Mouse (Mus musculus) stomach, embryonic 16.5 days (tissue): Measurements from ENCODE around the gene Bmp10. TPM values are rescaled to one million over a fixed set of nuclear protein-coding genes. Genes with fewer than 3 reads are reported as not detected.

ENCODE experiments used
- ATAC-seq: fragments of 200-750 bp; cut with Nextera tagmentation; 2 replicates; pipeline ENCODE4 v1.8.0; 2017; ENCODE audit warnings: moderate number of reproducible peaks, moderate TSS enrichment; ENCODE audit not compliant: insufficient read depth, low FRiP score
- H3K27ac ChIP-seq: fragments of 300-500 bp; sonication (generic); 2 replicates; pipeline ENCODE4 v1.5.1; 2014; ENCODE audit warnings: low read length
- H3K27me3 ChIP-seq: fragments of 300-500 bp; sonication (generic); 2 replicates; pipeline ENCODE4 v1.6.1; 2014; ENCODE audit warnings: low read length, control low read depth, mixed read lengths; ENCODE audit not compliant: control insufficient read depth, insufficient read depth
- H3K36me3 ChIP-seq: fragments of 300-500 bp; sonication (generic); 2 replicates; pipeline ENCODE4 v1.6.1; 2014; ENCODE audit warnings: low read length; ENCODE audit not compliant: control insufficient read depth, insufficient read depth
- H3K4me1 ChIP-seq: fragments of 300-500 bp; sonication (generic); 2 replicates; pipeline ENCODE4 v1.6.1; 2014; ENCODE audit warnings: low read length, control low read depth, mixed read lengths; ENCODE audit not compliant: control insufficient read depth, insufficient read depth
- H3K4me2 ChIP-seq: fragments of 300-500 bp; sonication (generic); 2 replicates; pipeline ENCODE4 v1.6.1; 2014; ENCODE audit warnings: low read depth, low read length, mixed read lengths
- H3K4me3 ChIP-seq: fragments of 300-500 bp; sonication (generic); replicated peaks from 2 replicates; pipeline ENCODE4 v1.5.1; 2014; ENCODE audit warnings: mild to moderate bottlenecking, low read length
- H3K9ac ChIP-seq: fragments of 300-500 bp; sonication (generic); 2 replicates; pipeline ENCODE4 v1.6.1; 2014; ENCODE audit warnings: low read length
- H3K9me3 ChIP-seq: fragments of 300-500 bp; sonication (generic); replicated peaks from 2 replicates; pipeline ENCODE4 v1.6.1; 2016; ENCODE audit warnings: low read length, control low read depth; ENCODE audit not compliant: control insufficient read depth
- WGBS: fragments of 180-500 bp; shearing (Covaris S2); extraction: QIAGEN DNeasy Blood & Tissue Kit; methylation state at CpG from one replicate; pipeline ENCODE4 v1.1.7; 2014; 5-methylcytosine and 5-hydroxymethylcytosine counted together
- polyA plus RNA-seq: library from polyadenylated mRNA; unstranded; fragments of >200 nt; fragmentation: Nextera tagmentation; extraction: Ambion mirVana; gene quantifications from 2 replicates; pipeline ENCODE4 v1.2.1, GENCODE M21; 2015

Gene Bmp10
- polyA plus RNA-seq, 1 experiment from 2014 or later: not detected

DNA sequence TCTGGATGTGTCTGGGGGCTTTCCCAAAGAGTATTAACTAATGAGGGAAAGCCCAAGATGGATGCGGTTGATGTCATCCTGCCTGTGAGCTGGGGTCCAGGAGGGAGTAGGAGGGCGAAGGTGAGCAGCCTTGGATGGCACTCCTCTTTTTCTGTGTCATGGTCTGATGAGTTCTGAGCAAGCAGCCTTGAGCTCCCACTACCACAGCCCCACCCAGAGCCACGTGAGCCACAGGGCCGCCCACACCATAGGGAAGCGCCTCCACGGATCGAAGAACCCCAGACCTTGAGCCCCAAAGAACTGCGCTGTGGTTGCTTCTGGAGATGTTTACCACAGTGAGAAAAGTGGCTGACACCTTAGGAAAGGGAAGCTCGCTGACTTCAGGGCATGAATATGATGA, 34.0 kb upstream of the Bmp10 start:
- Histone ChIP-seq H3K4me3 (no peak overlapping the region), H3K27ac (no peak overlapping the region), H3K9me3 (no peaks in the 10 kb centered on the region), H3K4me1 (0 out of 2 replicates have a peak, but pooled peaks cover 3% of the 10 kb centered on the region), H3K36me3 (no peaks in the 10 kb centered on the region), H3K4me2 (no peak overlapping the region), H3K27me3 (no peaks in the 10 kb centered on the region), H3K9ac (no peak overlapping the region)
- 82% methylated on average over 9 of the region's 9 CpGs for WGBS
- no peak for ATAC-seq

DNA sequence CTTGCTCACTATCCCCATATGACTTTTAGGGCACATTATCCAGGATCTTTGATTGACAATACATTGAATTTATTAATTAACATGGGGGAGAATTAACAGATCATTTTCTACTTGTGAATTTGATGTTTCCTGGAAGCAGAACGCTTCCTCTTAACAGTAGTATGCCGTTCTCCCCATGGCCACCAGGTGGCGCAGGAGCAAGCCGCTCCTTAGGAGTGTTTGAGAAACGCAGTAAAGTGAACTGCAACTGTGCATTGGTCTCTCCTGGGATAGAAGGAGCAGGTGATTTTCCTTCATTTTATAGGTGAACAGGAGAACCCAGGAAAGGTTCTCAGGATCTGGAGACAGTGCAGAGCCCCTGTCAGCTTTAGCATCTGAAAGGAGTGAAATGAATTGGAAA, 29.7 kb upstream of the Bmp10 start:
- H3K4me3 ChIP-seq: no peak overlapping the region
- WGBS: 2% methylated on average over 5 of the region's 5 CpGs
- ATAC-seq: no peak

DNA sequence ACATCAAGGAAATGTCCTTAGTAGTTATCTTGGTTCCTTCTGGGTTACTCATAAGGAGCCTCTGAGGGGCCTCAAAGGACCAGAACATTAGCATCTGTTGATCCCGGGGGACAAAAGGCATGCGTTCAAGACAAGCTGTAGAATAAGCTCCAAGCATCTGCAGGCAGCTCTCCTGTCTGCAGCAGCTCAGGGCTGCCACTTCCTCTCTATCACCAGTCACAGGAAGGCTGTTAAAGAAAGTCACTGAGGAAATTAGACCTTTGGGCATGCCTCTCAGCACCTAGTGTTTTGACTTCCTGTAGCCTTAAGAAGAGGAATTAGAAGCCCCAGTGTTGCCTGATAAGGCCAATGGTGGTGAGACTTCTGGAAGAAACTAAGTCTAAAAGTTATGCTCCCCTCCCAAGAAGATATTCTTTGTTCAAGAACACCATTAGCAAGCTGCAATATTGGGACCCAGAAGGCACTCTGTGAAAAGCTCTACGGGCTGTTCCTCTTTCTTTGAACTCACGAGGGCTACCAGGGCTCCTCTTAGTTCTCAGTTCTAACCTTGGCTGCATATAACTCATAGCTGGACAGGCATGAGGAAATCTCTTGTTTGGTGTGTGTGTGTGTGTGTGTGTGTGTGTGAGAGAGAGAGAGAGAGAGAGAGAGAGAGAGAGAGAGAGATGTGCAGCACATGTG, 28.8 kb upstream of the Bmp10 start:
- Histone ChIP-seq H3K4me2 (no peak overlapping the region), H3K27ac (no peak overlapping the region), H3K4me3 (no peak overlapping the region), H3K36me3 (no peaks in the 10 kb centered on the region), H3K9me3 (no peaks in the 10 kb centered on the region), H3K4me1 (no peaks in the 10 kb centered on the region), H3K9ac (no peak overlapping the region), H3K27me3 (no peaks in the 10 kb centered on the region)
- WGBS: 56% methylated on average over 4 of the region's 4 CpGs
- ATAC-seq: no peak

More for the DNA sequence above, 29.7 kb upstream of the Bmp10 start:
- no peaks in the 10 kb centered on the region for H3K36me3 ChIP-seq
- no peak overlapping the region for H3K4me2 ChIP-seq
- no peak overlapping the region for H3K27ac ChIP-seq
- H3K4me1 ChIP-seq: no peaks in the 10 kb centered on the region
- no peaks in the 10 kb centered on the region for H3K9me3 ChIP-seq
- H3K27me3 ChIP-seq: no peaks in the 10 kb centered on the region
- no peak overlapping the region for H3K9ac ChIP-seq

DNA sequence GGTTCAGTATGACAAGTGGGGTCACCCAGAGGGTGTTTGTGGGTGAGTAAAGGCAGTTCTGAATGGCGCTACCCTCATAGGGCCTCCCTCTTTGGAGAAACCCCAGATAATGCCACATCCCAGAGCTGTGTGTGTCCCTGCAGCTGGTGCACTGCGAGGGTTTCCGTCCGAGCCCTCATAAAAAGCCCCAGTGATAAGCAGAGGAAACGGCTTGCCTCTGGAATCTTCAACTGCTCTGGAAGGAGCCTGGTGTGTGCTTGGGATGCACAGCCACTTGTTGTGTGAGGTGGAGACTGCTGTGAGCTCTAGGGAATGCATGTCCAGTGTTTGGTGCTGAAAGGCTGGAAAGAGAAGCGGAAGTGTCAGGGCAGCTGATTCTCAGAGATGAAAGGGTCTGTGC, 27.3 kb upstream of the Bmp10 start:
- Histone ChIP-seq H3K9ac (no peak overlapping the region), H3K4me1 (no peaks in the 10 kb centered on the region), H3K9me3 (no peaks in the 10 kb centered on the region), H3K36me3 (no peaks in the 10 kb centered on the region), H3K27me3 (no peaks in the 10 kb centered on the region), H3K4me3 (no peak overlapping the region), H3K27ac (no peak overlapping the region), H3K4me2 (no peak overlapping the region)
- ATAC-seq: no peak
- WGBS: 57% methylated on average over 6 of the region's 6 CpGs

DNA sequence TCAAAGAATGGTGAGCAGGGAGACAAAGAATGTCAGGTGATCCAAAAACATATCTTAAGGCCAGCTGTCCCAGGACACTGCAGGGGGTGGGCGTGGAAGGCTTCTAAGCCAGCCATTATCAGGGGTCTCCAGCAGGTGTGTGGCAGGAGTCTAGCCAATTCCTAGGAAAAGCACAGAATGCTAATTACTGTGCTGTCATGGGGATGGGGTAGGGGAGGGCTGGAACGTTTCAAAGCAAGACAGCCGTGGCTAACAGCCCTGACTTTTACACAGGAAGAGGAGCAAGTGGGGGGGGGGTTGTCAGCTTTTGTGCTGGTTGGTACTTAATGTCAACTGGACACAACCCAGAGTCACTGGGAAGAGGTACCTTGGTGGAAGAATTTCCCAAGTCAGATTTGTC, 16.8 kb upstream of the Bmp10 start:
- Histone ChIP-seq H3K9ac (no peak overlapping the region), H3K4me1 (no peaks in the 10 kb centered on the region), H3K4me2 (no peak overlapping the region), H3K9me3 (no peaks in the 10 kb centered on the region), H3K36me3 (no peaks in the 10 kb centered on the region), H3K4me3 (no peak overlapping the region), H3K27me3 (no peaks in the 10 kb centered on the region), H3K27ac (no peak overlapping the region)
- ATAC-seq: no peak
- 30% methylated on average over 3 of the region's 3 CpGs for WGBS

DNA sequence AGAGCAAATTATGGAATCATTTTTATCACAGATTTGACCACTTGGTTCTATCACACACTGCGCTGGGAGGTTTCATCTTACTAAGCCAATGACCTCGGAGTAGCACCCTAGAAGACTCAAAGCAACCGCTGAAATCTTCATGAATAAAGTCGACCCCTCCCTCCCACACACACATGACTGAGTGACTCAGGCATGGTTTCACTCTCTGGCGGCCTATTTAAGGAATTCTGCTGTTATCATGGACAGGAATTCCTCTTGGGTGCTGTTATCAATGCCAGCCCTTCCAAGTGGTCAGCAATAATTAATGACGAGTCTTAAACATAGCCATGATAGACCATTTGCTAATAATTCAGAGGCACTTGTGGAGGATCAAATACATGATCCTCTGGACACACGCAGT, 6.5 kb upstream of the Bmp10 start:
- H3K4me2 ChIP-seq: no peak overlapping the region
- H3K36me3 ChIP-seq: no peaks in the 10 kb centered on the region
- no peaks in the 10 kb centered on the region for H3K27me3 ChIP-seq
- H3K27ac ChIP-seq: no peak overlapping the region
- ATAC-seq: no peak
- no peaks in the 10 kb centered on the region for H3K9me3 ChIP-seq
- 59% methylated on average over 7 of the region's 7 CpGs for WGBS
- H3K9ac ChIP-seq: no peak overlapping the region
- H3K4me3 ChIP-seq: no peak overlapping the region
- no peaks in the 10 kb centered on the region for H3K4me1 ChIP-seq

DNA sequence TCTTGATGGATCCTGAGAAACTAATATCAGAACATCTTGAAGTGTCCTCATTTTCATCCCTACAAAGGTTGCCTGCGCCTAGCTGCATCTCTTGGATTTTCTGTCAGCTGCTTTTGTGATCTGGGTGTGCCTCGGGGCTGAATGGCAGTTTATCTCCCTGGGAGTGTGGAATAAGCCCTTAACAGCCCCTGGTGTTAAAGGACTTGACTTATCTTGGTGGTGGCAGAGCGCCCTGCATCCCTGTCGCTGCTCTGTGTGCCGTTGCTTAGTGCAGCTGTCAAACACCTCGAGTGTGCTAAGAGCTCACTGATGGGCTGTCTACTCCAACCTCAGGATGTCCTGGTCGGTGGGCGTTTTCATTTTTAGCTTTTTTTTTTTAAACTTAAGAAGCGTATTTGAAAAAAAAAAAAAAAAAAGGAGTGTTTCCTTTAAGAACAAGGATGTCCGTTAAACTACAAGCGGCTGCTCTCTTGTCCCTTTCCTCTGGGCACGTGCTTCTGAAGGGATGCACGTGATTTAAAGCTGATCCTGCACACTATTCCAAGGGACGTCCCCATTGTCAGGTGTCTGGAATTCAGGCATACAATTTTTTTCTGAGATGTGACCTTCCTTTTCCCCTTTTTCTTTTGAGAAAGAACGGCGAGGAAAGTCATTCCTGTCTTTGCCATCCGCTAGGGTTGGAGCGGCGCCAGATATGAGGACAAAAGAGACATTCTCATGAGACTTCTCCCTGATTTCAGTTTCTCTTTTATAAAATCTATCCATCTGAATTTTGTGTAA, 4.6 kb upstream of the Bmp10 start:
- Histone ChIP-seq H3K4me2 (no peak overlapping the region), H3K4me1 (no peaks in the 10 kb centered on the region), H3K27me3 (no peaks in the 10 kb centered on the region), H3K4me3 (no peak overlapping the region), H3K36me3 (no peaks in the 10 kb centered on the region), H3K27ac (no peak overlapping the region), H3K9me3 (no peaks in the 10 kb centered on the region), H3K9ac (no peak overlapping the region)
- WGBS: 60% methylated on average over 19 of the region's 19 CpGs
- no peak for ATAC-seq

DNA sequence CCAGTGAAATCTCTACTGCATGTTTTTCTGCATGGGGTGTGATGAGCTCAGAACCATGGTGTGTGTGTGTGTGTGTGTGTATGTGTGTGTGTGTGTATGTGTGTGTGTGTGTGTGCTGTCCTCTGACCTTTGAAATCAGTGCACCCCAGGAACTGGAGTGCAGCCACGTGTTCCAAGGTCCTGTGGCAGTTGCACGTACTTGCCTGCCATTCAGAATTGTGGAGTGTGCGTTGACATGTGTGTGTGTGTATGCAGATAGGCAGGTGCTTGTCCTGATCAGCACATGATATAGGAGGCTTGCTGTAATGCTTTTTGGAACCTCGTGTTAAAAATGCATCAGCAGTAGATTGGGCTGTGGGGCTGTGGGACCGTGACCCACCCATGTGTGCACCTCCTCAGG, 1.8 kb upstream of the Bmp10 start:
- Histone ChIP-seq H3K27ac (no peak overlapping the region), H3K27me3 (no peaks in the 10 kb centered on the region), H3K36me3 (no peaks in the 10 kb centered on the region), H3K4me3 (no peak overlapping the region), H3K9ac (no peak overlapping the region), H3K4me1 (no peaks in the 10 kb centered on the region), H3K9me3 (no peaks in the 10 kb centered on the region), H3K4me2 (no peak overlapping the region)
- 78% methylated on average over 5 of the region's 5 CpGs for WGBS
- no peak for ATAC-seq

DNA sequence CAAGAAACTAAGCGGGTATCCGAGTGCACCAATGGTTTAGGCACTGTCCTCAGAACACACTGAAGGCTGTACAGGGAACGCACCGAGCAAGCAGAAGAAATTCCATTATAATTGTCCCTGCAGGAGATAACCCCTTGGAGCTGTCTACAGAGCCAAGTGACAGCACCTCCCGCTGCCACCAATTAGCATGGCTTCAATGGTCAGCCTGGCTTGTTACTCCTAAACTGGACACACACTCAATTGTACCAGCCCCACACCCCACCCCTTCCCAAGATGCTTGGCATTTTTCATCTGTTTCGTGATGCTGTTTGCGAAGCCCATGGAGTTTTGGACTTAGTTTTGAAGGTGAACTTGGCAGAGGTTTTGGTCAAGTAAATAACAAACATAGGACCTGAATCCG, 1.2 kb upstream of the Bmp10 start:
- no peak overlapping the region for H3K4me2 ChIP-seq
- no peak overlapping the region for H3K9ac ChIP-seq
- WGBS: 83% methylated on average over 8 of the region's 8 CpGs
- no peak for ATAC-seq
- H3K27me3 ChIP-seq: no peaks in the 10 kb centered on the region
- no peaks in the 10 kb centered on the region for H3K9me3 ChIP-seq
- H3K36me3 ChIP-seq: no peaks in the 10 kb centered on the region
- no peak overlapping the region for H3K27ac ChIP-seq
- H3K4me1 ChIP-seq: no peaks in the 10 kb centered on the region
- no peak overlapping the region for H3K4me3 ChIP-seq
